Mouse (Mus musculus): ENCODE data around the gene Timm9.

- no peak for TF ChIP-seq CTCF (IDR thresholded peaks at IDR 0.05)
- TF ChIP-seq EP300 (IDR thresholded peaks at IDR 0.05): no peak
These were observed 13.7 kb upstream of the Timm9 start for GRCm38 (mm10) chr12:71150167-71150566.
